Mouse (Mus musculus) liver, adult 2 months (tissue): Measurements from ENCODE around the gene Nmur1. TPM values are rescaled to one million over a fixed set of nuclear protein-coding genes. Genes with fewer than 3 reads are reported as not detected.

Experiments used
- DNase-seq: peaks from one replicate; pipeline ENCODE4 v3.0.0-alpha.2; 2011; ENCODE audit warnings: low read depth, low spot score; ENCODE audit errors: extremely low read depth
- H3K27ac ChIP-seq: fragments of 200-500 bp; replicated peaks from 2 replicates; pipeline ENCODE4 v1.5.1; 2012; ENCODE audit warnings: low read depth, mild to moderate bottlenecking, control low read depth, inconsistent platforms, low read length; ENCODE audit not compliant: insufficient read depth
- H3K27me3 ChIP-seq: fragments of 200-500 bp; 2 replicates; pipeline ENCODE4 v1.6.1; 2012; ENCODE audit warnings: mild to moderate bottlenecking, moderate library complexity, low read length, inconsistent platforms; ENCODE audit not compliant: control insufficient read depth, insufficient read depth
- H3K36me3 ChIP-seq: fragments of 200-500 bp; 2 replicates; pipeline ENCODE4 v1.6.1; 2012; ENCODE audit warnings: low read length, inconsistent platforms; ENCODE audit not compliant: control insufficient read depth, insufficient read depth
- H3K4me1 ChIP-seq: fragments of 200-500 bp; 2 replicates; pipeline ENCODE4 v1.6.1; 2011; ENCODE audit warnings: low read length; ENCODE audit not compliant: control insufficient read depth, insufficient read depth
- H3K4me3 ChIP-seq: fragments of 200-500 bp; 2 replicates; pipeline ENCODE4 v1.5.1; 2011; ENCODE audit warnings: low read depth, mild to moderate bottlenecking, control low read depth, low read length, moderate library complexity; ENCODE audit not compliant: insufficient read depth
- H3K79me2 ChIP-seq: fragments of 200-500 bp; 2 replicates; pipeline ENCODE4 v1.6.1; 2012; ENCODE audit warnings: inconsistent platforms, mild to moderate bottlenecking, low read length, moderate library complexity; ENCODE audit not compliant: control insufficient read depth, insufficient read depth
- H3K9ac ChIP-seq: fragments of 200-500 bp; 2 replicates; pipeline ENCODE4 v1.6.1; 2012; ENCODE audit warnings: low read depth, mild to moderate bottlenecking, control low read depth, inconsistent platforms, low read length
- CTCF ChIP-seq: fragments of 200-500 bp; IDR thresholded peaks from 2 replicates; pipeline ENCODE4 v1.5.1; 2011; ENCODE audit warnings: low read depth, low read length, control low read depth
- POLR2A ChIP-seq: fragments of 200-500 bp; IDR thresholded peaks from 2 replicates; pipeline ENCODE4 v1.6.1; 2011; ENCODE audit warnings: low read length, control low read depth; ENCODE audit not compliant: insufficient read depth; ENCODE audit errors: extremely low read depth
- WGBS: fragments of 180-500 bp; shearing (Covaris S2); methylation state at CpG from one replicate; pipeline ENCODE4 v1.1.7; 2018; 5-methylcytosine and 5-hydroxymethylcytosine counted together
- polyA plus RNA-seq: library from polyadenylated mRNA; depleted of rRNA; stranded (reverse); fragments of >200 nt; gene quantifications from 2 replicates; pipeline ENCODE4 v1.2.3, GENCODE M21; 2012
- total RNA-seq: library from RNA; depleted of rRNA; stranded (reverse); fragments of >200 nt; gene quantifications from 2 replicates; pipeline ENCODE4 v1.2.3, GENCODE M21; 2014

Gene Nmur1
- total and polyA plus RNA-seq, 2 experiments: not detected

GRCm38 (mm10) chr1:86452713-86453112 is 26.7 kb upstream of the Nmur1 start:
- Histone ChIP-seq H3K27me3 (no peaks in the 10 kb centered on the region), H3K4me3 (no peak overlapping the region), H3K9ac (no peak overlapping the region), H3K79me2 (no peaks in the 10 kb centered on the region), H3K27ac (no peak overlapping the region), H3K4me1 (no peaks in the 10 kb centered on the region), H3K36me3 (no peaks in the 10 kb centered on the region)
- WGBS: 82% methylated on average over 5 of the region's 5 CpGs
- DNase-seq: no peak
- TF ChIP-seq CTCF (no peak), POLR2A (no peak)

GRCm38 (mm10) chr1:86449966-86450365 is 23.9 kb upstream of the Nmur1 start:
- 67% methylated on average over 6 of the region's 6 CpGs for WGBS
- Histone ChIP-seq H3K4me1 (no peaks in the 10 kb centered on the region), H3K27me3 (no peaks in the 10 kb centered on the region), H3K27ac (no peak overlapping the region), H3K36me3 (no peaks in the 10 kb centered on the region), H3K4me3 (no peak overlapping the region), H3K79me2 (no peaks in the 10 kb centered on the region), H3K9ac (no peak overlapping the region)
- no peak for TF ChIP-seq POLR2A
- no peak for TF ChIP-seq CTCF
- no peak for DNase-seq

- peak overlapping the region; percentile 35; the same call in 1 of the 2 replicates for H3K27ac ChIP-seq
- H3K9ac ChIP-seq: no peak overlapping the region
- no peak for TF ChIP-seq CTCF
- TF ChIP-seq POLR2A: no peak
- H3K4me3 ChIP-seq: no peak overlapping the region
- whole genome bisulfite sequencing: 63% methylated on average over 4 of the region's 4 CpGs
- no peaks in the 10 kb centered on the region for H3K4me1 ChIP-seq
- no peaks in the 10 kb centered on the region for H3K27me3 ChIP-seq
- DNase-seq: no peak
- no peaks in the 10 kb centered on the region for H3K79me2 ChIP-seq
- no peaks in the 10 kb centered on the region for H3K36me3 ChIP-seq
Observed at GRCm38 (mm10) chr1:86448272-86448671, 22.2 kb upstream of the Nmur1 start.

GRCm38 (mm10) chr1:86447596-86448171 is 21.7 kb upstream of the Nmur1 start:
- Histone ChIP-seq H3K27ac (peak overlapping the region; percentile 44), H3K27me3 (no peaks in the 10 kb centered on the region), H3K9ac (no peak overlapping the region), H3K4me1 (peaks cover 3% of the 10 kb centered on the region; the same call in 1 of the 2 replicates), H3K79me2 (no peaks in the 10 kb centered on the region), H3K4me3 (no peak overlapping the region), H3K36me3 (no peaks in the 10 kb centered on the region)
- TF ChIP-seq CTCF (no peak), POLR2A (no peak)
- WGBS: 72% methylated on average over 13 of the region's 13 CpGs
- peak; percentile 36 for DNase-seq

GRCm38 (mm10) chr1:86443386-86444172 is 17.6 kb upstream of the Nmur1 start:
- WGBS: 53% methylated on average over 8 of the region's 8 CpGs
- Histone ChIP-seq H3K79me2 (no peaks in the 10 kb centered on the region), H3K27me3 (no peaks in the 10 kb centered on the region), H3K27ac (peak overlapping the region; percentile 31), H3K36me3 (no peaks in the 10 kb centered on the region), H3K9ac (peak overlapping the region; percentile 21; the same call in 1 of the 2 replicates), H3K4me1 (peaks cover 8% of the 10 kb centered on the region; the same call in 1 of the 2 replicates), H3K4me3 (no peak overlapping the region)
- TF ChIP-seq POLR2A (no peak), CTCF (no peak)
- no peak for DNase-seq

- peak overlapping the region; percentile 78 for H3K4me3 ChIP-seq
- WGBS: 6% methylated on average over 24 of the region's 24 CpGs
- H3K27ac ChIP-seq: peak overlapping the region; percentile 83
- peak; percentile 14 for DNase-seq
- peaks cover 8% of the 10 kb centered on the region; the same call in 1 of the 2 replicates for H3K4me1 ChIP-seq
- H3K79me2 ChIP-seq: no peaks in the 10 kb centered on the region
- H3K36me3 ChIP-seq: no peaks in the 10 kb centered on the region
- no peak for TF ChIP-seq POLR2A
- TF ChIP-seq CTCF: no peak
- peak overlapping the region; percentile 92 for H3K9ac ChIP-seq
- no peaks in the 10 kb centered on the region for H3K27me3 ChIP-seq
Observed at GRCm38 (mm10) chr1:86442832-86443231, 16.8 kb upstream of the Nmur1 start.
